Mouse (Mus musculus) urinary bladder, postnatal 10 days (tissue): ENCODE measurements around the gene Xylt1.

Source experiments
- DNase-seq: peaks from one replicate; pipeline ENCODE4 v3.0.0; 2022; ENCODE audit warnings: low spot score

Xylt1 gene

DNA sequence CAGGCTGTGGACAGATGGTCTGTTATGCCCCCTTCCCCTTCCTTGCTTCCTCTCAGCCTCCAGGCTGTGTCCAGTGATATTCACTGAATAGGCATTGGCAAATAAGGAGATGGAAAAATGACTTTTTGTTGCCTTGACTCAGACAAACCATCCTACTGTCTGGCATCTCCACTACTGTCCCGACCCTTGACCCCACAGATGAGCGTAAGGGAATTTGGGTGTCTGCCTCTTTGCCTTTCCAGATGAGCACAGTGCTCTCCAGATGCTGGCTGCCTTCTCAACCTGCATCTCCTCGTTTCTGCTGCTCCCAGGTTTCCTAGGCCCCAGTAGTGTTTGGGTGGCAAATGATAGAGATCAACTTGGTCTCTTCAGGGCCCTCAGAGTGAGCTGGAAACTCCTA, 54.3 kb downstream of the Xylt1 start:
- DNase-seq = no peak

GRCm38 (mm10) chr7:117435730-117436441, 55.1 kb downstream of the Xylt1 start:
- DNase-seq = no peak

- no peak for DNase-seq
Observed at GRCm38 (mm10) chr7:117436892-117437291, 56.1 kb downstream of the Xylt1 start.

GRCm38 (mm10) chr7:117440994-117441393, 60.2 kb downstream of the Xylt1 start:
- DNase-seq = no peak

- no peak for DNase-seq
Observed at GRCm38 (mm10) chr7:117442639-117443038, 61.9 kb downstream of the Xylt1 start.

DNA sequence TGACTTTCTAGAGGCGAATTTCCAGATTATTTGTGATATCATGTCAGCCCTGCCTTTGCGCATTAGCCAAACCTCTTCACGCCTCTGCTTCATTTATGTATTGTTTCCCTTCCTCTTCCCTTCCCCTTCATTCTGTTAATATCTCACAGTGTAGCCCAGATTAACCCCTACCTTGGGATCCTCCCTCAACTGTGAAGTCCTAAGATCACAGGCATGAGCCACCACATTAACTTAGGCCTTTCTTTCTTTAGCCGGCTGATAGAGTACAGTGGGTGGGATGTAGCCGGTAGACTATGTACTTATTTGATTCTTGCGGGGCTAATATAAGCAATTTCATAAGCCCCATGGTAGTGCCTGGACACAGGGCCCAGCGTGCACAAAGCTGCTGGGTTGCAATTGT, 62.4 kb downstream of the Xylt1 start:
- no peak for DNase-seq

GRCm38 (mm10) chr7:117445471-117445870, 64.7 kb downstream of the Xylt1 start:
- no peak for DNase-seq

DNA sequence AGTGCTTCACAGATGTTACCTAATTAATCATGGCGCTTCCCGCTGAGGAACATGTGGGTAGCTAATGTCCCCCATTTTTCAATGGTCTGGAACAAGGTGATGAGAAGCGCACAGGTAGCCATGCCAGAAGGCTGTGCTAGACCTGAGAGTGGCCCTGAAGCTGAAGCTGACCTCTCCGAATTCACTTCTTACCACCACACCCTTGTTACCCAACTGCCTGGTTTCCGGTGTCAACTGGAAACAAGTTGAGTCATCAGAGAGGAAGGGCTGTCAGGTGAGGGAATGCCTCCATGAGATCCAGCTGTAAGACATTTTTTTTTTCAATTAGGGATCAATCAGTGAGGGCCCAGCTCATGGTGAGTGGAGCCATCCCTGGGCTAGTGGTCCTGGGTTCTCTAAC, 68.8 kb downstream of the Xylt1 start:
- DNase-seq = no peak

GRCm38 (mm10) chr7:117451212-117451611, 70.4 kb downstream of the Xylt1 start:
- DNase-seq = no peak

- DNase-seq = no peak
Observed at GRCm38 (mm10) chr7:117452269-117452668, 71.5 kb downstream of the Xylt1 start.

- DNase-seq = no peak
Observed at GRCm38 (mm10) chr7:117454789-117455548, 74.2 kb downstream of the Xylt1 start.

- DNase-seq = no peak
Observed at GRCm38 (mm10) chr7:117462196-117462935, 81.6 kb downstream of the Xylt1 start.

DNA sequence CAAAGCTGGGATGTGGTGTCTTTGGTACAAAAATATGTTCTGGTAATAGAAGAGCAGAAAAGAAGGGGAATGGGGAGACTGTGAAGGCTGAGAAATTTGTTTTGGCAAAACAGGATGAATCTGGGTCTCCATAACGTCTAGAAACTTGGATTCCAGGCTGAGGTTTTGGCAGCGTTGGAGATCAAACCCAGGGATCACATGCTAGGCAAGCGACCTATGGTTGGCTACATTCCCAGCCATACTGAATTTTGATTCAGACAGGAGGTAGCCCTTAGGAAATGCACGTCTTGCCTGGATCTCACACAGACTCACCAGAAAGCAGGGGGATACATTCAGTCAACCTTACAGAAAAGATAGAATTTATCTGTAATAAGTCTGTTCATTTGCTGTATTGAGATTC, 84.2 kb downstream of the Xylt1 start:
- DNase-seq = no peak

DNA sequence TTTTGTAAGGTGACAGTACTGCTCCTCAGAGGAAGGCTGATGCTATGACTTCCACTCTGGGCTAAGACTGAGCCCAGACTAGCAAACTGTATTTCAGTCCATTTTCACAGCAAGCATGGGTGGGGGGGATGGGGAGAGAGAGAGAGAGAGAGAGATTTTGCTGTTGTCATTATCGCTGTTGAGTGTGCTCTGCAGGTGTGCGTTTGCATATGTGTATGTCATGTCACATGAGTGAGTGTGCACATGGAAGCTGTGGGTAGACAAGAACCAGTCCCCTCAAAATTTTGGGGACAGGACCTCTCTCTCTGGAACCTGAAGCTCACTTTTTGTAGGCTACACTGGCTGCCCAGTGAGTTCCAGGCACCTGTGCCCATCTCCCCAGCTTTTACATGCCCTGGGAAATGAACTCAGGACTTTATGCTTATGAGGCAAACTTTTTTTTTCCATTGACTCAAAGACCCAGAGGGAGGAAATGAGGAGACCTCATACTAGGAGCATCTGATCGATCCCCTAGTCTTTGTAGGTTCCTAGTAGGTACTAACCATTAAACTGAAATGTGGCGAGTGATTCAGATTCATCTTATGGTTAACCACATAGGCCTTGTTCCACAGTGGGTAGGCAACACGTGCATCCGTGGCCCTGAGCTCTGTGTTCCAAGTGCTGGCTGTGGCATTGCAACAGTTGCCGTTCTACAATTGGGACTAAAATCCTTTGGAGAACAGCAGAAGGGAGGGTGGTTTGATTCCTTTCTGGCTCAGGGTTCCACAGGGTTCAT, 85.4 kb downstream of the Xylt1 start:
- DNase-seq = no peak

GRCm38 (mm10) chr7:117470243-117470802, 89.5 kb downstream of the Xylt1 start:
- DNase-seq = no peak

DNA sequence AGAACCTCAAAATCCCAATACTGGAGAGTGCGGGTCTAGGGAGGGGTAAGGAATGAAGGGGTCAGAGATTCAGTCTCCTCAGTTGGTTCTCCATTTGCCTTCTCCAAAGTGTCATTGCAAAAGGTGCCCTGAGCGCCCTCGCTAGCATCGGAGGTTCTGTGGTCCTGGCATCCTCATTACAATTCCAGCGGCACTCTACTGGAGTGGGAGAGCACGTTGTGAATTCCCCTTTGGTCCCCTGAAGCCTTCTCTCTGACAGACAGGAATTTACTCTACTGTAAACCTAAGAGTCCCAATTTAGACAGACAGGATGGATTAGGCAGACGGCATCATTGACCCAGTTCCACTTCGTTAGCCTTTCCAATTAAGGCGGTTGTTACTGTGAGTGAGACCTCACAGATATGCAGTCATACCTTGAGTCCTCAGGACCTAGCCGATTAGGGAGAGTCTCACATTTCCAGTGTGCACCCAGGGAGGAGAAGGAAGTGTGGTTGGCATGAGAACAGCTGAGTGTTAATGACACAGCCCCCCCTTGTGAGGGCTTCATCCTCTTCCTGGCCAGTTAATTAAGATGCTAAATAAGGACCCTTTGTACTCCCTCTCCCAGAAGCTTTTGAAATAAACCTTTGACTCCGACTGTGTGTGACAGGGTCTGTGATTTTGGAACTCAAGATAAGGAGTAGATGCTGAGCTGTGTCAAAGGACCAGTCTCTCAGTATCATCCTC, 91.4 kb downstream of the Xylt1 start:
- no peak for DNase-seq

DNA sequence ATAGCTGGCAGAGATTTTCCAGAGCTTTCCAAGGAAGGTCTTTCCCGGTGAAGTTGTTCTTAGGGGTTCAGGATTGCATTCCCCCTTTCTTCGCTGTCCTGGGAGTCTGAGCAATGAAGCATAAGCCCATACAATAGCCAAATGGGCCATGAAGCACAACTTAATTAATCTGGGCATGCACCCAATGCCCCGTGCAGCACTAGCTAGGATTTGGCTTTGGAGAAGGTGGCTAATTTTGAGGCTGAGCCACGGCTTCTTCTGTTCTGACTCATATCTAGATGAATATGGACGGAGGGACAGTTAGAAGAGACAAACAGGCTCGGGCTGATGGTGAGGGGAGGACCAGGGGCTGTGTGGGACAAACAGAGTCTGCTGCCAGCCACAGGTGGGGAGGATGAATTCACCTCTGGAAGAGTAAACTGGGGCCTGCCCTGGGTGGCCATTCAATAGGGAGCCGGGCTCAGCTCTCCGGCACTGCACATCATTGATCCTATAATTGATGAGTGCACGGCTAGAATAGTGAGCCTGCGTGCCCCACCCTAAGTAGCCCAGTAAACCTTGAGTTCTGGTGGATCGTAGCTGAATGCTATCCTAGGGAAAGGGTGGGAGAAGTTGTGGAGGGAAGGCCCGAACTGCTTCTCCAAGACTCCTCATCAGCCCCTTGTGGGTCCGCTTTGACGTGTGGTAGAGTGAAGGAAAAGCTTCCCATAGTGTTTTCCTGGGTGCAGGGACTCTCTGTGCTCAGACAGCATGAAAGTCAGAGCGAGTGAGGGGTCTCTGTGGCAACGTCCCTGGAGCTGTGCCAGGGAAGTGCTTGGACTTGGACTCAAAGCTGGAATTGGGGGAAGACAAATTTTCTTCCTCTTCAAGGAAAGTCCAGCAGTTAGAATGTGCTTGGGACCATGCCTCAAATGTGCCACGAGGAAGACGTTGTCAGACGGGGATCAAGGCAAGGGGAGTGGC, 92.3 kb downstream of the Xylt1 start:
- DNase-seq = no peak

DNA sequence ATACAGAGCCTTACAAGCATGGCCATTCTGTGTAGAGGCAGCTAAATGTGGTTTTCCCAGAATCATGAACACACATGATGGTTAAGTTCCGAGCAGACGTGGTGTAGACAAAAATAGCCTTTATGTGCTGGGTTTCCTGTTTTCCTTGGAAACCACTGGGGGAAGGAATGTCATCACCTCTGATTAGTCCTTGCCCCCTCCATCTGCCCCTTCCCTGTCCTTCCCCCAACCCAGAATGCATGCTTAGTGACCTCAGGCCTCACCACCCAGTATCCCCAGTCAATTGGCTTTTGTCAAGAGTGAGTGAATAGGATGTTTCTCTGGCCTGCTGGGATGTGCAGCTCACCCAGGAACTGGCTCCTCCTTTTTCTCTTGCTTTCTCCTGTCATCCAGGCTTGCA, 93.5 kb downstream of the Xylt1 start:
- no peak for DNase-seq

DNA sequence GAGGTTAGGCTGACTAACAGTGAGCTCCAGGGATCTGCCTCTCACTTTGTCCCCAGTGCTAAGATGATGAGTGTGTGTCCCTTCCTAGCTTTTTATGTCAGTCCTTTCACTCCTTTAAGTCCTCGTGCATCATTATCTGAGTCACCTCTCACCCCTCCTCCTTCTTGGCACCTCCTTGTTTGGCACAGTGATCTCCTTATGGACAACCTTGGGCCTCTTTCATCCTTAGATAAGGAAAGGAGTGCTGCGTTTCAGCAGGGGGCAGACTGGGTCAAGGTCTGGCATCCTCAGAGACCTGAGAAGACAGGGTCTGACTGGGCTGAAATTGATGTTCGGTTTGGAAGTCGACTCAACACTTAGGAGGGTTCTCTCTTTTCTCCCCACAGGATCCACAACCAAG, 94.3 kb downstream of the Xylt1 start:
- DNase-seq = no peak

- DNase-seq = no peak
Observed at GRCm38 (mm10) chr7:117478937-117479336, 98.2 kb downstream of the Xylt1 start.
